Mouse (Mus musculus) layer of hippocampus, adult 9-11 months (tissue): ENCODE results near the gene Rpa1.
"Not testable (repeated sequence)": the region's sequence is repeated elsewhere in the genome, so short reads cannot be mapped to it uniquely, and the experiment has no call there.

Experiments
- DNase-seq: peaks from one replicate; pipeline ENCODE4 v3.0.0; 2022

Gene Rpa1

DNA sequence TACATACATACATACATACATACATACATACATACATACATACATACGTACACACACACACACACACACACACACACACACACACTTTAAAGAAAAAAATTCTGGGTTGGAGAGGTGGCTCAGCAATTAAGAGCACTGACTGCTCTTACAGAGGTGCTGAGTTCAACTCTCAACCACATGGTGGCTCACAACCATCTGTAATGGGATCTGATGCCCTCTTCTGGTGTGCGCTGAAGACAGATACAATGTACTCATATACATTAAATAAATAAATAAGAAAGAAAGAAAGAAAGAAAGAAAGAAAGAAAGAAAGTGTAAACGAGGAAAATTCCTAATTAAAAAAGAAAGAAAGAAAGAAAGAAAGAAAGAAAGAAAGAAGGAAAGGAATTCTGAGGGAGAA lies 64.3 kb downstream of the Rpa1 start:
- DNase-seq, result not testable (repeated sequence)

DNA sequence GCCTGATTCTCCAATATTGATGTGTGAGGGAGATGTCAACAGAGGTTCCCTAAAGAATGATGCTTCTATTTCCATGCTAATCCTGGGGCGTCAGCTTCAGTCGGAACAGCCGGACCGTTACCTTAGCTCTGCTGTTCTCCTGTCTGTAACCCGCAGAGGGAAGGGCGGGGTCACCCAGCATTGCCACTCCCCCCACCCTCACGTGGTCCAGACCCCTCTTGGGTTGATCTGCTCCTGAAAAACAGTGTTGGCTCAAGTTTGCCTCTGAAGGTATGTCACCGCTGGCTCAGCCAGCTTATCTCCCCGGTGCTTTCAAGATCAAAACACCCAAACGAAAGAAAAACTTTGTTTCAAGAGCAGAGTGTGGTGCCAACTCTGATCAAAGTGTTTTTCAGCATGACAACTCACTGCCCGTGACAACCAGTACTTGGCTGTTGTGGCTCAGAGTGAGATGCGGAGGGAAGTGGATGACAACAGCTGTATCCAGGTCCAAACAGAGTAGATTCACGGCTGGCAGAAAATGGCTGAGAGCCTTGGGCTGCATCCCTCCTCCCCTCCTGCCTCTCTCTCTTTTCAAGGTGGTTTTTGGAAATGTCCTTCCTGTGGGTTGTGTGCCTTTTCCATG lies 65.5 kb downstream of the Rpa1 start:
- DNase-seq, result no peak

DNA sequence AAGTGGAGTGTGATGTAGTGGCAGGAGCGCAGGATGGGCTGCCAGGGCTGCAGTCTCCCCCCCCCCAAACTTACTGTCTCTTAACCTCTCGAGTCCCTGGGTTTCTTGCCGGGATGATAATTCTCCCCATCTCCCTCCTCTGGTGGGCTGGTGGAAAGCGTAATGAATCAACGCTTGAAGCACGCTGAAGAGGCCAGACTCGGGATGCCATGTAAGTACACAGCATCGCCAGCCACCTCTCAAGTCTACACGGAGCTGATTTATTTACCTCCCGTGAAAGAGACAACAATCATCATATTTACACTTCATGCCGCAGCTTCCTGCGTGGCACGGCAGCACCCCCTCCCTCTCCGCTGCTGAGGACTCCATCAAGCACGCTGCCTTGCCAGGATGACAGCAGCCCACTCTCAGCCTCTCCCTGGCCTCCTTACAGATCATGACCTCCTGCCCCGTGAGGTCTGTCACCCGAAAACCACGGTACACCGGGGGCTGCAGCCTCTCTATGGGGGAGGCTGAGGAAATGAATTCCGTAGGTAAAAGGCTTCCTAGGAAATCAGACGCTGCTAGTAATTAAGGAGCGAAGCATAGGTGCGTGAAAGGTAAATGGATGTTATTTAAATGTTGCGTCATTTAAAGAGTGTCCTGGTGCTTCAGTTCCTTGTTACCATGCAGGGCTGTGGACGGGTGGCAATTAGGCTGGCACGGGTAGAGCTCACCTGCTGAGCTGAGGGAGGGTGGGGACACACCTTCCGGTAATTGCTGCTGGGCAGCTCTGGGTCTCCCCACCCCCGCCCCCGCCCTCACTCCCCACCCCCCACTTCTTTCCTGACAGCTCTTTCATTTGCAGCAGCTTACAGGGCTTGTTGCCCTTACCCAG lies 66.5 kb downstream of the Rpa1 start:
- DNase-seq, result no peak

DNA sequence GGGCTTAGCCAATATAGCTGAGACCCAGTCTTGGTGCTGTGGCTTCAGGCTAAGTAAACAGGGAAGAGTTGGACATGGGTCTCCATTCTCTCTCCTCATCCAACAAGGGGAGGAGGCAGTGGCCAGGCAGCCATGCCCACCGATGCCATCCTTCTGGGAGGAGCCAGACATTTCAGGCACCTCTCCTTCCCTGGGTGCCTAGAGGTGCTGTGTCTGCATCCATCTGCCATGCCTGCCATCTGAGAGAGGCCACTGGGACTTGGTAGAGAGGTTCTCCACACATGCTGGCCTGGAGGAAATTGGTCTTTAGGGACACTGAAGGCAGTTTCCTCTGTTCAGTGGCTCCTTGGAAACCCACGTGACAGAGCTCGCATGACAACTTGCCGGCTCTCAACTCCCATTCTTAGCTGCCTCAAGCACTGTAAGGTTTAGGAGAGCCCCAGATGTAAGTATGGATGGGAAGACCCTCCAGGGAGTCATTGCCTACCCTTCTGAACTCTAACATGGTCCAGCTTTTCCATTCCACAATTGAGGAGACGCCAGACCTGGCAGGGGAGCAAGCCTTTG lies 67.6 kb downstream of the Rpa1 start:
- no peak for DNase-seq

DNA sequence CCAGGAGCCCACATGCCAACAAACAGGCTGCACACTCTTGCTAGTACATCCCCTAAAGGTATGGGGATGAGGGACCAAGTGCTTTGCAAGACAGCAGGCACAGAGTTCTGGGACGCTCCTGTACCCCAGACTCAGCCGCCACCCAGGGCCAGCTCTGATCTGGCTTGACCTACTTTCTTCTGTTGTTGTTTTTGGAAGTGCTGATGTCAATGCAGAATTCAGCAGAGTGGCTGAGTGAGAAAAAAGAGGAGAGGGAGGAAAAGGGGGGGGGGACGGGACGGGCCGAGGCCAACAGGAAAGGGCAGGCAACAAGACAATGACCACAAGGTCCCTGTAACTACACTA lies 68.1 kb downstream of the Rpa1 start:
- no peak for DNase-seq

DNA sequence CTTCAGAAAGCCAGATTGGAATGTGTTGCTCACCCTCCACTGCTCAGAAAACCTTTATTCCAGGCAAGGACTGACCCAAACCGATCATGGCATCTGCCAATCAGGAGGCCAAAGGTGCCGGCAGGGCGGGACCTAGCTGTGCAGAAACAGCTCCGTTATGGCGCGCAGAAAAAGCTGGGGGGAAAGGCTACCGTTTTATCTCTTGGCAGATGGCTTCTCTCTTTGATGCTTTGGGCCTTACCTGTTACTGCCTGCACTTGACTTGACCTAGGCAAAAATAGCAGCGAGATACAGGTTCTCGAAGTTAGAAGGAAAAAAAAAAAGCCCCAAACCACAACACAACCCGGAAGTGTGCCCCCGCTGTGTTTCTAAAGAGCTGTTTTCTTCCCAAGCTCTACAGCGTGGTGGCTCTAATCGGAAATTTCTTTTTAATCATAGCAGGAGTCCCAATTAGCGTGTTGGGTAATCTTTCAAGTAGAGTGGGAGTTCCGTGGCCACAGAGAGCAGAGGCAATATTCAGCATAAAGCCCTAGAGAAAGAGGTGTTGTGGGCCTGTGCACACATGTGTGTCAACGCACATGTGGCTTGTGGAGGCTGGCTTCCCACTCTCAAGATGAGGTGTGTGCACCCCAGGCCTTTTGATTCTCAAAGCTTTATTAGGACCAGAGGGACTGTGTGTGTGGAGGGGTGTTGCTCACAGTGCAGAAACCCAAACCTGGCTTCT lies 68.6 kb downstream of the Rpa1 start:
- DNase-seq, result no peak

DNA sequence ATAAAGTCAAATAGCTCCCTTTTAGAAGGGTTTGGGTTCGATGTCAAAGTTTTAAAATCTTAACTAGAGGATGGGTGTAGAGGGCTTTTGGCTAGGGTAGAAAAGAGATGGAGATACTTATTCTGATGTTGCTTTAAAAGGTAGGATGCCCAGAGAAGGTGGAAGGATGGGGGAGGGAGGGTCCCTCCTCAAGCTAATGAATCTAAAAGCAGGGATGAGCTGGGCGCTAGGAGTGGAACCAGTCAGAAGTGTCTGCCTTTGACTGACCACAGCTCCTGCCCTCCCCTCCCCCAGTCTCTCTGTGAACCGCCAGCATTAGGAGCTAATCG lies 69.1 kb downstream of the Rpa1 start:
- no peak for DNase-seq

DNA sequence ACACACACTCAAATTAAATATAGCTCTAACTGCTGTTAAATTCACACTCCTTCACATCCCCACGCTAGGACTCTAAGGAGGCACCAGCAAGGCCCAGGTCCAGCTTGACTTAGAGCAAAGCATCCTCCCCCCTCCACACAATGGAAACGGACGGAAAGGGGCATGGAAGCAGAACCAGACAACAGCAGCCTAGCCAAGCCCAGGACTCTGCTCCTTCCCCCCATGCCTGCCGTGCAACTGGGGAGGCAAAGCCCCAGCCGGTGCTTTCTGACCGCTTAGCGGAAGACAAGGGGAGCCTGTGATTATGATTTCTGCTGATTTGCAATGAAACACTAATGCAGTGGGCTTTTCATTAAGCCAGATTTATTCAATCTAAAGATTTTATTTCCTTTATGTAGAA lies 70.0 kb downstream of the Rpa1 start:
- no peak for DNase-seq

DNA sequence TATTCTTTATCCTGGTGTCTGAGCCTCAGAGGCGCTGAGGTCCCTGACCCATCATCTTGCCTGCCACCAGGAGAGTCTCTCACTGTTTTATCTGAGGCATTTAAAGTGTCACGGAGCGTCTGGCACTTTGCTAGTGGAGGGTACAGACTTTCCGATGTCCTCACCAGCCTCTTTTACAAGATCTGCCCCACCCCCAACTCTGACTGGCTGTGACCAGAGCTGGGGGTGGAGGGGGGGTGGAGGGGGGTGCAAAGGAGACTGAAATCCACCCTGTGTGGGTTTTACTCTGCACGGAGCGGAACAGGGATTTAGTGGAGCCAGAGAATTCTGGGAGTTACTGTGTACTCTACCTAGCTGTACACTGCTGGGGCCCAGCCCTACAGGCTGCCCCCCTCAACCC lies 73.1 kb downstream of the Rpa1 start:
- DNase-seq, result no peak

DNA sequence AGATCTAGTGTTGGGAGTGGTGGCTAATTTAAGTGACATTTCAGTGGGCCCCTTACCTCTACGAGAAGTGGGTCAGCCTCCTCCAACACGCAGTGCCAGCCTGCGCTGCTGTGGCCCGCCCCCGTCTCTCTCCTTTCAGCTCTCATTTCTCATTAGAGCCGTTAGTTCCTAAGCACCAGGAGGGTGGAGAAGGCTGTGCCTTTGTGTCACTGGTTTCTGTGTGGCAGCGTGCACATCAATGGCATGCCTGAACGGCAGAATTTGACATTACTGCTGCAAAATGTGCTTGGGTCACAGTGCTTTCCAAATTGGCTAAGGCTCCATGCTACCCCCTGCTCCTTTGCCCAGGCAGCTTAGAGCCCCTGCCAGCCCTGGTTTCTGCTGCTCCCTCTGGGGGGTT lies 74.7 kb downstream of the Rpa1 start:
- DNase-seq, result no peak

DNA sequence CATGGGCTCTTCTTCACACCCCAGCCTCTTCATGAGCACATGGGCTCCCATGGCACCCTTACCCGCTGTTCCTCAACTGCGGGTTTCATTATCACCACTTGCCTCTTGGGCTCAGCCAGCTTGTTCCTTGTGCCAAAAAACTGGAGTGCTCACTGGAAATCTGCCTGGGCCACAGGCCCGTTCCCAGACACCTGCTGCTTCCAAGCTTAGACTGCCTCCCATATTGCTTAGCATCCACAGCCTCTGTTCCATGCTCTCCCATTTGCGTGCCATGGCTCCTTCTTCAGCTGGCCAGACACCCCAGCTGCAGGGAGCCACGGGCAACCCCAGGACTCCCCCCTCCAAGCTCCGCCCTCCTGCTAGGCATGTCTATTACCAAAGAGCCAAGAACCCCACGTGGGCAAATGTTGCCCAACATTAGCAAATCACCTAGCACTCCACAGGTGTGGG lies 77.1 kb downstream of the Rpa1 start:
- DNase-seq, result peak; percentile 81

DNA sequence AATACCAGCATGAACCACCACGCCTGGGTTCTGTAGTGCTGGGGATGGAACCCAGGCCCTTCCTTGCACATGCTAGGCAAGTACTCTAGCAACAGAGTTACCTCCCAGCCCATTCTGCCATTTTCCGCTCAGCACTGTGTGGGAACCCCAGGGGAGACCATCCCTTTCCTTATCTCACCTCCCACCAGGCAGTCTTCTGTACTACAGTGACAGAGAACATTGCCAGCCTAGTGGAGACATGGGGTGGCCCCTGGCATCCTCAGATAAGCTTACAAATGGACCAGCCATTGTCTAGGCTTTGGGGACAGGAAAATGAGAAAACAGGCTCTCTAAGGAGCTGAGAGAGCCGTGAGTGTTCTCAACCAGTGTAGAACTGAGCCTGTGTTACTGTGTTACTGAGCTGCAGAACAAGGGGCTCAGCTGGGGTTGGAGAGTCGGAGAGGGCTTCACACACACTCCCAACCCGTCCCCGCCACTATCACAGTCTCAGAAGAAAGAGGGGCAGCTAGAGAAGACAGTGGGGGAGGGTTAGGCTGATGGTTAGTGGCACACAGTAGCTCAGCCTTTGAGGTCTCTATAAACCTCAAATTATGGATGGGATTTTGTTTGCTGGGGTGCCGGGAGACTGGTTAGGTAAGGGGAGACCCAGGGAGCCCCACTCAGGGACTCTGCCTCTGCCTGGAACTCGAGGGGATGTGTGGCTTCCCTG lies 77.7 kb downstream of the Rpa1 start:
- DNase-seq, result no peak

DNA sequence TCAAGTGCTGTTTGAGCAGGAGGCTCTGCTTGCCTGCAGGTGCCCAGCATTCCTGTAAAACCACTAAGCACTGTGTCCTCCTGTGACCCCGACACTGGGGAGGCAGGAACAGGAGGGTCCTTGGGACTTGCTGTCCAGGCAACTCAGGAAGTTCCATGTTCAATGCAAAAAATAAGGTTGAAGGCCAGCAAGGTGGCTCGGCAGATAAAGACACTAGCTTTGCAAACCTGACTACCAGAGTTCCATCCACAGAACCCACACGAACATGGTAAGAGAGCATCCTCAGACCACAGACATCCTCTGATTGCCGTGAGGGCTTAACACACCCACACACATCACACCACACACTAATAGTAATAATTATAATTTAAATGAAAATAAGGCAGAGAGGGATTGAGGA lies 78.9 kb downstream of the Rpa1 start:
- DNase-seq, result no peak

DNA sequence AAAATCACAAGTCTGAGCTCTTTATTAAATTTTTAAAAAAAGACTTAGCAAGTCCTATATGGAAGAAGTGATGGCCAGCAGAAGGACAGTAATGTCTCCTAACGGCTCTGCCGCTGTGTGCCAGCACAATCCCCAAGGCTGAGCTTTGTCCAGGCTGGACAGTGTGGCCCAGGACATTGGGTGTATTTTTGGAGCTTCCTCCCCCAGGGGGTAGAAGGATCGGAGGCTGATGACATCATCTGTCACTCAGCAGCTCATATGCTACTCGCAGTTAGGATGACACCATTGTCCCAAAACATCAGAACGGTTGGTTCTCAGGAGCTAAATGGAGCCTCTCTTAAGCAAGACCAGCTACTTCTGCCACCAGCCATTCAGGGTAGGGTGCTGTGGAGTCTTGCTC lies 79.6 kb downstream of the Rpa1 start:
- DNase-seq, result no peak

DNA sequence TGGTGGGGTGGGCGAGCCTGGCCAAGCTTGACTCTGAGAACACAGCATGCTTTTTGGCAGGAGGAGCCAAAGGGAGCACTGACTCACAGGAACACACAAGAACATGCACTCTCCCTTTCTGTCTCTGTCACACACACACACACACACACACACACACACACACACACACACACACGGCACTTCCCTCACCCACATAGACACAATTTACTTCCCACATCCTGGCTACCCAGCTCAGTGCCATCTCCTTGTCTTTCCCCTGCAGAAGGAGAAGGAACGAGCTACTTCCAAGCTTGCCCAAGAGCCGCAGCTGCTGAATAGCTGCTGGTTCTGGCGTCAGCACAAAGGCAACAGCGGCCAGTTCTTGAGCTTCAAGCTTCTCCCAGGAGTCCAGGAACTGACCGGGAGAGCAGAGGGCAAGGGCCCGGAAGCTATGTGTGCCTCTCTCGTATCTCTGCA lies 80.3 kb downstream of the Rpa1 start:
- peak; percentile 77 for DNase-seq

DNA sequence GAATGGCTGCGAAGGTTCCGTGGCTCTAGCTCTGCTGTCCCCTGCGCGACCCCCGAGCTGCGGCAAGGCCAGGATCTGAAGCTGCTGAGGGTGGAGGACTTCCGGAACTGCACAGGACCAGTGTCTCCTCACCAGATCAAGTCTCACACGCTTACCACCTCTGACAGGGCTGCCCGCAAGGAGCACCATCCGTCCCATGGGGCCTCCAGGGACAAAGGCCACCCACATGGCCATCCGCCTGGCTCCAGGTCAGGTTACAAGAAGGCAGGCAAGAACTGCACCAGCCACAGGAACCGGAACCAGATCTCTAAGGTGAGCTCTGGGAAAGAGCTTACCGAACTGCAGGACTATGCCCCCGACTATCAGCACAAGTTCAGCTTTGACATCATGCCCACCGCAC lies 82.6 kb downstream of the Rpa1 start:
- no peak for DNase-seq

DNA sequence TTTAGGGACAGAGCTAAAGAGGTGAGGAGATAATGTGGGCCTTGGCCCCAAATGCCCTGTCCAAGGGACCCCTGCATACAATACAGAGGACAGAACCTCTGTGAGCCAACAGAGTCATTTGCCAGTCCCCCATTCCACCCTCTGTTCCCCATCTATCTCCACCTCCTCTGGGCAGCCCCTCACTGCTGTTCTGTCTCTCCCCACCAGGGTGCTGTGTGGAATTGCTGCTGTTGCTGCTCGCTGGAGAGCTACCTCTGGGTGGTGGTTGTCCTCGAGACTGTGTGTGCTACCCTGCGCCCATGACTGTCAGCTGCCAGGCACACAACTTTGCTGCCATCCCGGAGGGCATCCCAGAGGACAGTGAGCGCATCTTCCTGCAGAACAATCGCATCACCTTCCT lies 83.6 kb downstream of the Rpa1 start:
- no peak for DNase-seq

DNA sequence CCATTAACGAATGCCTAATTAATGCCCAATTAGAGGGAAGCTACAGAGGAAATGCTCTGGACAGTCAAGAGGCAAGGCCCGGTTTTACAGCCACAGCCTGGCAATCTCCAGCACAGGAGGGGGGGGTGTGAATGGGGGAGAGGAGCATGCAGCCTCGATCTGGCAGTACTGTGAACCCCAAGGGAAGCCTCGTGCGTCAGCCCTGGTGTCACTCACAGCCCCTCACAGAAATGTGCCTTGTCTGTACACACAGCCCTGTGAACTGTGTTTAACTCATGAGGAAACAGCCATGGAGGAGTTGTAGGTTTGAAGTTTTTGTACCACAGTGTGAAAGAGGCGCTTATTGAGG lies 84.2 kb downstream of the Rpa1 start:
- DNase-seq, result no peak

DNA sequence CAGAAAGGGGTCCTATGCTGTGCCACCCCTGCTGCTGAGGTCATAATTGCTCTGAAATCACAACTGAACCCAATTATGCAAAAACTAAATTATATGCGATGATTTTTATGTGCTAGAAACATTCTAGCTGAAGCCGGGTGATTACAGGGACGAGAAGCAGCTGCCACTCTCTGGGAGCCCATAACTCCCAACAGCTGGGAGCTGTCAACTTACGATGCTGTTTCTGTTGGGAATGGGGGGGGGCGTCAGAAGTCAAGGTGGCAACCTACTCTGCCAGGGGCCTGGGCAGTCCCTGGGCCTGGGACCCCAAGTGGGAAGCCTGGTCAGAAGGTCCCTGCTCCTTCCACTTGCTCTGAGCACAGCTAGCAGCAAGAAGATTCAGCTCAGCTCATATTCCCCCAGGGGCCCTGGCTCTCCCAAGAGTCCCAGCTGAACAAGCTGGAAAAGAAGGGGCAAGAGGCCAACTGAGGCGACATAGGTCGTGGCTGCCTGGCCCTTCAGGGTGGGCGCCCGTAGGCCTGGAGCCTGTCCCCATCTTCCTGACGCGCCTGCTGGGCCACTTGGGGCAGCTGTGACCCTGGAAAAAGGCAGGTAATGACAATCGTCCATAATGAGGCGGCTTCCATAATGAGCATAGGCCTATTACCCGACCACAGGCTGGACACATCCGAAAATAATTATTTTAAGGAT lies 84.7 kb downstream of the Rpa1 start:
- DNase-seq, result no peak

DNA sequence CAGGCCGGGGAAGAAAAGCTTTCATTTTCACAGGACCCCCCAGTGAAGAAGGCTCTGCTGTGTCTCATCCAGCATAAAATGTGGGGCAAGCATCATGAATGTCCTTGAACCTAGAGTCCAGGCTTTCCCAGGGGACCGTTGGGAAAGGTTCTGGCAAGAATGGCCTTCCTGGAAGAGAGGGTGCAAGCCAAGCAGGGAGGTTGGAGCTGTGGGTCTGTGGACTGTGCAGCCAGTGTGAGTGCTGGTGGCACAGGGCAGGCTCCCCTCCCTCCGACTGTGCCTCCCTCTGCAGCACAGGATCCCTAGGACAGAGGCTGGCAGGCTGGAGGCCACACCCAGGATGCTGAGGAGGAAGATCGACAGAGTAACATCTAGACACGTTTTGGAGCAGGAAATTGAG lies 85.3 kb downstream of the Rpa1 start:
- DNase-seq, result no peak

DNA sequence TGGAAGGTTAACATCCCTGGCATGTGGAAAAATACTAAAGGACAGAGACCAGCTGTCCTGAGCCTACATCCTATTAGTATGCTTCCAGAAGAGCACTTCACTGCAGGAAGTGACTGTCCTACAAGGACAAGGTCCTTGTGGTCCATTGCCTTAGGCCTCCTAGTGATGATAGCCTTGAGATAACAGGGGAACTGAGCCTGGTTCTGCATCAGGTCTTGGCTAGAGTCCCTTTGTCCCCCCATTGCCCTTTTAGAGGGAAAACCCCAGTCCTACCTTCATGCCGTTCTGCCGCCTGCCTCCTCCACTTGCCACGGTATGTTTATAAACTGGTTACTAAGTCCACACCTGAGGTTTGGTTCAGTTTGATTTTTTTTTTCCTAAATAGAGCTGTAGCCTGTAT lies 85.9 kb downstream of the Rpa1 start:
- DNase-seq, result no peak

DNA sequence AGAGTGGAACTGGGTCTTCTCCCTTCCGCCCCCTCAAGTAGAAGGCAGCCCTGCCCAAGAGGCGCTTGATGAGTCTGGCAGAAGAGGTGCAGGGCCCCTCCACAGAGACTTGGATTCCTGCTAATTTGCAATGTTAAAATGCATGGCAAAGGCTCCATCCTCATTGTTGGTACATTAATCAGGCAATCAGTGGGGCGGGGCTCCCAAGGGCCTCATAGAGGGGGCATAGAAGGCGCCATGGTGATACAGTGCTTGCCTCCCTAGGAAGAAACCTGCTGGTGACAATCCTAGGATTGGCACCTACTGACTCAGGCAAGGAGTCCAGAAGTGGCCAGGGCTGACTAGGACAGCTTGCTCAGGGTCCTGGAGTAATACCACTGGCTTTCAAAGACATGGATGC lies 86.4 kb downstream of the Rpa1 start:
- no peak for DNase-seq

DNA sequence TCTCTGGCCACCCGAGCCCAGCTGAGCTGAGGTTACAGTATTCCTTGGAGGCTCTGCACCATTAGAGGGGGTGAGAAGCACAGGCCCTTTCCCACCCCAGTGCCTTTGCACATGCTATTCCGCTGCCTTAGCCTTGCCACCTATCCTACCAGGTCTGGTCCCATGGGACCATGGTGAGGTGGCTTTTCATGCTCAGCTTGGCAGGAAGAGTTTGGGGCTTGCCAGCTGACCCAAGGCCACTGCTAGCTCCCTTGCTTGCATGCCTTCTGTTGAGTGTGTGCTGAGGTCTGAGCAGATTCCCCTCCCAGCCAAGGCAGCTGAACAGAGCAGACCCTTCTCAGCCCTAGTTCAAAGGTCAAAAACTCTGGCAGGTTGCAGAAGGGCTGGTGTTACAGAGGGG lies 87.1 kb downstream of the Rpa1 start:
- DNase-seq, result no peak
